Mouse (Mus musculus) olfactory bulb, adult 2 months (tissue): ENCODE results near the gene Ehbp1l1.

Experiments
- CTCF ChIP-seq: fragments of 200-500 bp; IDR thresholded peaks from 2 replicates; pipeline ENCODE4 v1.5.1; 2012; ENCODE audit warnings: low read depth, mild to moderate bottlenecking, low read length, moderate library complexity; ENCODE audit not compliant: insufficient read depth
- POLR2A ChIP-seq: fragments of 200-500 bp; IDR thresholded peaks from 2 replicates; pipeline ENCODE4 v1.6.1; 2012; ENCODE audit warnings: mild to moderate bottlenecking, low read depth, low read length, moderate library complexity; ENCODE audit not compliant: insufficient read depth

- TF ChIP-seq CTCF (no peak), POLR2A (no peak)
These were observed 45.7 kb downstream of the Ehbp1l1 start for GRCm38 (mm10) chr19:5680432-5680831.
